Mouse (Mus musculus) hindbrain, embryonic 14.5 days (tissue): ENCODE data around the gene Tgtp2. TPM values are rescaled to one million over a fixed set of nuclear protein-coding genes. Genes with fewer than 3 reads are reported as not detected.

Source experiments
- ATAC-seq: fragments of 200-750 bp; cut with Nextera tagmentation; 2 replicates; pipeline ENCODE4 v1.8.0; 2017; ENCODE audit warnings: moderate number of reproducible peaks, mild to moderate bottlenecking, moderate TSS enrichment, moderate library complexity; ENCODE audit not compliant: low FRiP score
- DNase-seq: peaks from one replicate; pipeline ENCODE4 v3.0.0-alpha.2; 2015; ENCODE audit warnings: low spot score
- H3K27ac ChIP-seq: fragments of 300-500 bp; sonication (generic); 2 replicates; pipeline ENCODE4 v1.5.1; 2014; ENCODE audit warnings: mild to moderate bottlenecking, moderate library complexity
- H3K27me3 ChIP-seq: fragments of 300-500 bp; sonication (generic); 2 replicates; pipeline ENCODE4 v1.6.1; 2014; ENCODE audit warnings: mild to moderate bottlenecking, low read length, mixed read lengths; ENCODE audit not compliant: control insufficient read depth, insufficient read depth
- H3K36me3 ChIP-seq: fragments of 300-500 bp; sonication (generic); replicated peaks from 2 replicates; pipeline ENCODE4 v1.6.1; 2014; ENCODE audit not compliant: control insufficient read depth, insufficient read depth
- H3K4me1 ChIP-seq: fragments of 300-500 bp; sonication (generic); replicated peaks from 2 replicates; pipeline ENCODE4 v1.6.1; 2014; ENCODE audit warnings: antibody characterized with exemption, low read length, mixed read lengths; ENCODE audit not compliant: control insufficient read depth, insufficient read depth
- H3K4me2 ChIP-seq: fragments of 300-500 bp; sonication (generic); replicated peaks from 2 replicates; pipeline ENCODE4 v1.6.1; 2014; ENCODE audit warnings: mild to moderate bottlenecking, moderate library complexity
- H3K4me3 ChIP-seq: fragments of 300-500 bp; sonication (generic); replicated peaks from 2 replicates; pipeline ENCODE4 v1.5.1; 2014; ENCODE audit warnings: mild to moderate bottlenecking, low read length
- H3K9ac ChIP-seq: fragments of 300-500 bp; sonication (generic); 2 replicates; pipeline ENCODE4 v1.6.1; 2014
- H3K9me3 ChIP-seq: fragments of 300-500 bp; sonication (generic); 2 replicates; pipeline ENCODE4 v1.6.1; 2016; ENCODE audit warnings: low read length; ENCODE audit not compliant: control insufficient read depth
- WGBS: fragments of 180-500 bp; shearing (Covaris S2); extraction: QIAGEN DNeasy Blood & Tissue Kit; methylation state at CpG from one replicate; pipeline ENCODE4 v1.1.7; 2014; 5-methylcytosine and 5-hydroxymethylcytosine counted together
- polyA plus RNA-seq: library from polyadenylated mRNA; unstranded; fragments of >200 nt; fragmentation: Nextera tagmentation; extraction: Ambion mirVana; gene quantifications from 2 replicates; pipeline ENCODE4 v1.2.1, GENCODE M21; 2014

The Tgtp2 gene
- polyA plus RNA-seq, 1 experiment from 2014 or later: not detected

GRCm38 (mm10) chr11:49087830-49088616 is 24.0 kb upstream of the Tgtp2 start:
- no peaks in the 10 kb centered on the region for H3K4me1 ChIP-seq
- no peak overlapping the region for H3K4me2 ChIP-seq
- WGBS: 47% methylated on average over 22 of the region's 22 CpGs
- H3K27me3 ChIP-seq: no peaks in the 10 kb centered on the region
- ATAC-seq (no peak), DNase-seq (no peak)
- H3K9ac ChIP-seq: no peak overlapping the region
- no peaks in the 10 kb centered on the region for H3K9me3 ChIP-seq
- no peaks in the 10 kb centered on the region for H3K36me3 ChIP-seq
- no peak overlapping the region for H3K27ac ChIP-seq
- H3K4me3 ChIP-seq: no peak overlapping the region

- Histone ChIP-seq H3K27ac (no peak overlapping the region), H3K27me3 (no peaks in the 10 kb centered on the region), H3K4me2 (no peak overlapping the region), H3K9me3 (no peaks in the 10 kb centered on the region), H3K4me3 (no peak overlapping the region), H3K36me3 (no peaks in the 10 kb centered on the region), H3K9ac (no peak overlapping the region), H3K4me1 (no peaks in the 10 kb centered on the region)
- no peak for ATAC-seq
- WGBS: 86% methylated on average over 6 of the region's 6 CpGs
- no peak for DNase-seq
Observed at GRCm38 (mm10) chr11:49086858-49087361, 22.9 kb upstream of the Tgtp2 start.

GRCm38 (mm10) chr11:49084875-49085274 is 20.9 kb upstream of the Tgtp2 start:
- no peak overlapping the region for H3K9ac ChIP-seq
- no peak overlapping the region for H3K27ac ChIP-seq
- 55% methylated on average over 3 of the region's 3 CpGs for WGBS
- DNase-seq (no peak), ATAC-seq (no peak)
- H3K4me2 ChIP-seq: no peak overlapping the region
- H3K4me1 ChIP-seq: no peaks in the 10 kb centered on the region
- no peaks in the 10 kb centered on the region for H3K36me3 ChIP-seq
- no peaks in the 10 kb centered on the region for H3K27me3 ChIP-seq
- no peaks in the 10 kb centered on the region for H3K9me3 ChIP-seq
- no peak overlapping the region for H3K4me3 ChIP-seq

- Histone ChIP-seq H3K4me1 (no peaks in the 10 kb centered on the region), H3K9me3 (no peaks in the 10 kb centered on the region), H3K27me3 (no peaks in the 10 kb centered on the region), H3K4me2 (no peak overlapping the region), H3K4me3 (no peak overlapping the region), H3K27ac (no peak overlapping the region), H3K36me3 (no peaks in the 10 kb centered on the region), H3K9ac (no peak overlapping the region)
- WGBS: 74% methylated on average over 1 of the region's 1 CpGs
- ATAC-seq (no peak), DNase-seq (no peak)
Observed at GRCm38 (mm10) chr11:49084385-49084784, 20.4 kb upstream of the Tgtp2 start.

- no peak for DNase-seq
- H3K27me3 ChIP-seq: no peaks in the 10 kb centered on the region
- H3K4me1 ChIP-seq: no peaks in the 10 kb centered on the region
- H3K36me3 ChIP-seq: no peaks in the 10 kb centered on the region
- H3K9me3 ChIP-seq: no peaks in the 10 kb centered on the region
- 83% methylated on average over 3 of the region's 3 CpGs for WGBS
- ATAC-seq: no peak
- no peak overlapping the region for H3K4me2 ChIP-seq
- no peak overlapping the region for H3K4me3 ChIP-seq
- H3K27ac ChIP-seq: no peak overlapping the region
- no peak overlapping the region for H3K9ac ChIP-seq
Observed at GRCm38 (mm10) chr11:49083808-49084207, 19.8 kb upstream of the Tgtp2 start.

GRCm38 (mm10) chr11:49083146-49083545 is 19.1 kb upstream of the Tgtp2 start:
- ATAC-seq (no peak), DNase-seq (no peak)
- Histone ChIP-seq H3K9ac (no peak overlapping the region), H3K4me1 (no peaks in the 10 kb centered on the region), H3K4me2 (no peak overlapping the region), H3K36me3 (no peaks in the 10 kb centered on the region), H3K27ac (no peak overlapping the region), H3K9me3 (no peaks in the 10 kb centered on the region), H3K27me3 (no peaks in the 10 kb centered on the region), H3K4me3 (no peak overlapping the region)
- 88% methylated on average over 1 of the region's 1 CpGs for WGBS

- no peaks in the 10 kb centered on the region for H3K9me3 ChIP-seq
- 81% methylated on average over 3 of the region's 3 CpGs for WGBS
- H3K27me3 ChIP-seq: no peaks in the 10 kb centered on the region
- H3K9ac ChIP-seq: no peak overlapping the region
- no peak overlapping the region for H3K4me3 ChIP-seq
- H3K27ac ChIP-seq: no peak overlapping the region
- no peak overlapping the region for H3K4me2 ChIP-seq
- no peak for DNase-seq
- no peaks in the 10 kb centered on the region for H3K36me3 ChIP-seq
- no peak for ATAC-seq
- no peaks in the 10 kb centered on the region for H3K4me1 ChIP-seq
Observed at GRCm38 (mm10) chr11:49081886-49082285, 17.9 kb upstream of the Tgtp2 start.

- no peaks in the 10 kb centered on the region for H3K27me3 ChIP-seq
- WGBS: 84% methylated on average over 4 of the region's 4 CpGs
- H3K27ac ChIP-seq: no peak overlapping the region
- no peaks in the 10 kb centered on the region for H3K9me3 ChIP-seq
- ATAC-seq (no peak), DNase-seq (no peak)
- no peak overlapping the region for H3K4me3 ChIP-seq
- H3K9ac ChIP-seq: no peak overlapping the region
- no peaks in the 10 kb centered on the region for H3K36me3 ChIP-seq
- no peak overlapping the region for H3K4me2 ChIP-seq
- H3K4me1 ChIP-seq: no peaks in the 10 kb centered on the region
Observed at GRCm38 (mm10) chr11:49081356-49081755, 17.4 kb upstream of the Tgtp2 start.

- H3K4me1 ChIP-seq: no peaks in the 10 kb centered on the region
- DNase-seq: no peak
- H3K27me3 ChIP-seq: no peaks in the 10 kb centered on the region
- no peak overlapping the region for H3K9ac ChIP-seq
- no peaks in the 10 kb centered on the region for H3K36me3 ChIP-seq
- no peak overlapping the region for H3K4me3 ChIP-seq
- H3K27ac ChIP-seq: no peak overlapping the region
- 79% methylated on average over 1 of the region's 1 CpGs for WGBS
- no peaks in the 10 kb centered on the region for H3K9me3 ChIP-seq
- H3K4me2 ChIP-seq: no peak overlapping the region
- ATAC-seq: no peak
Observed at GRCm38 (mm10) chr11:49080636-49081035, 16.6 kb upstream of the Tgtp2 start.
